Comparison of ENCODE assay signal across 20 mouse cellular contexts in the genomic region with DNA sequence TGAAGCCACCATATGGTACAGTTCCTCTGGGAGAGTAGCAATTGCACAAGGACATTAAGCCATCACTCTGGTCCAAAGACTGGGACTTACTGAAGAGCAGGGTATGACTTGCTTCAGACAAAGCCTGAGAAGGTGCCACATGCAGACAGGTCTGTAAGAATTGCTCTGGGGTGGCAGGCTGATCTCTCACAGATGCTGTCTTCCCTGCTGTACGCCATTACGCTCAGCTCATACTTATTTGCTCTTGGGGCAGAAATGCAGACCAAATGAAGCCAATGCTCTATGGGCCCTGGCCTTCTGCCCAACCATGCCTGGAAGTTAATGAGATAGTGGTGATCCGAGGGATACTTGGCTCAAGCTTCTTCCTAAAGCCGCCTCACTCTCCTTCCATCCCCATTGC. TPM values are rescaled to one million over a fixed set of nuclear protein-coding genes. Genes with fewer than 3 reads are reported as not detected.
DNase-seq lines count a peak whose midpoint lies in the region; ATAC-seq and TF ChIP-seq lines count a peak whose summit lies in the region.
"Had no signal": no experiment of that assay in that cellular context is flagged by ENCODE, and none has a peak within 500 bp of the region (broad histone marks: within the 10 kb centered on the region; RNA-seq: fewer than 3 reads in every experiment).

No protein-coding gene starts in this region.

- H3K4me1 ChIP-seq in kidney, embryonic 14.5 days (ENCODE audit: control insufficient read depth, insufficient read depth, low read length): peaks cover 26% of the 10 kb centered on the region
- H3K4me1 ChIP-seq in neural tube, embryonic 13.5 days (replicated peaks): peaks cover 60% of the 10 kb centered on the region
- H3K4me1 ChIP-seq in neural tube, embryonic 15.5 days: peaks cover 41% of the 10 kb centered on the region
- H3K4me1 ChIP-seq in hindbrain, postnatal 0 days (ENCODE audit: insufficient read depth, low read length): peaks cover 37% of the 10 kb centered on the region

- 87% methylated on average over 4 of the region's 4 CpGs for WGBS in kidney, embryonic 14.5 days
- 81% methylated on average over 4 of the region's 4 CpGs for WGBS in neural tube, embryonic 13.5 days
- WGBS in neural tube, embryonic 15.5 days: 74% methylated on average over 4 of the region's 4 CpGs
- 41% methylated on average over 4 of the region's 4 CpGs for WGBS in hindbrain, postnatal 0 days

- no peak overlapping the region for H3K4me3 ChIP-seq in kidney, embryonic 14.5 days (ENCODE audit: low read length)
- H3K4me3 ChIP-seq in neural tube, embryonic 13.5 days: no peak overlapping the region
- H3K4me3 ChIP-seq in neural tube, embryonic 15.5 days (replicated peaks): no peak overlapping the region
- no peak overlapping the region for H3K4me3 ChIP-seq in hindbrain, postnatal 0 days (ENCODE audit: low read length)
- H3K4me3 ChIP-seq: embryonic facial prominence, embryonic 13.5 days; left cerebral cortex, adult 2 months; limb, embryonic 13.5 days; midbrain, embryonic 10.5 days had no signal

- H3K4me2 ChIP-seq in kidney, embryonic 14.5 days (replicated peaks; ENCODE audit: low read depth, low read length): no peak overlapping the region
- no peak overlapping the region for H3K4me2 ChIP-seq in neural tube, embryonic 13.5 days
- no peak overlapping the region for H3K4me2 ChIP-seq in neural tube, embryonic 15.5 days
- H3K4me2 ChIP-seq in hindbrain, postnatal 0 days (ENCODE audit: low read depth, low read length): no peak overlapping the region
- H3K4me2 ChIP-seq: embryonic facial prominence, embryonic 13.5 days; limb, embryonic 13.5 days had no signal

- no peaks in the 10 kb centered on the region for H3K27me3 ChIP-seq in kidney, embryonic 14.5 days (ENCODE audit: control insufficient read depth, insufficient read depth, low read length)
- H3K27me3 ChIP-seq in neural tube, embryonic 13.5 days: no peaks in the 10 kb centered on the region
- no peaks in the 10 kb centered on the region for H3K27me3 ChIP-seq in neural tube, embryonic 15.5 days (replicated peaks)
- H3K27me3 ChIP-seq in hindbrain, postnatal 0 days (ENCODE audit: insufficient read depth, low read length): no peaks in the 10 kb centered on the region
- H3K27me3 ChIP-seq: embryonic facial prominence, embryonic 13.5 days; limb, embryonic 13.5 days had no signal

- DNase-seq in kidney, postnatal 25 days: peak; percentile 34 to 47
- peak; percentile 70 for DNase-seq in cerebellum, adult 9-10 months
- peak; percentile 74 for DNase-seq in hindbrain, postnatal 0 days (ENCODE audit: low spot score)
- DNase-seq in adrenal gland, postnatal 36 days: no peak
- DNase-seq in adrenal gland, adult 8-10 months: no peak
- DNase-seq: kidney, adult 9 months; liver, postnatal 0 days; thymus, postnatal 36 days had no signal

- no peak overlapping the region for H3K9ac ChIP-seq in kidney, embryonic 14.5 days (ENCODE audit: low read depth, low read length)
- H3K9ac ChIP-seq in neural tube, embryonic 13.5 days: no peak overlapping the region
- no peak overlapping the region for H3K9ac ChIP-seq in neural tube, embryonic 15.5 days (replicated peaks)
- no peak overlapping the region for H3K9ac ChIP-seq in hindbrain, postnatal 0 days (replicated peaks; ENCODE audit: low read length)
- H3K9ac ChIP-seq: embryonic facial prominence, embryonic 13.5 days; limb, embryonic 13.5 days; liver, postnatal 0 days had no signal

- no peak for ATAC-seq in kidney, embryonic 14.5 days (ENCODE audit: low FRiP score, low TSS enrichment)
- ATAC-seq in neural tube, embryonic 13.5 days (ENCODE audit: low read depth): no peak
- no peak for ATAC-seq in neural tube, embryonic 15.5 days (ENCODE audit: low FRiP score)
- ATAC-seq in hindbrain, postnatal 0 days: no peak
- ATAC-seq: liver, postnatal 0 days had no signal

- no peak for TF ChIP-seq CTCF in hindbrain, postnatal 0 days (IDR thresholded peaks at IDR 0.05; ENCODE audit: low read depth)

- no peaks in the 10 kb centered on the region for H3K9me3 ChIP-seq in kidney, embryonic 14.5 days (ENCODE audit: control insufficient read depth, low read length)
- H3K9me3 ChIP-seq in neural tube, embryonic 13.5 days: no peaks in the 10 kb centered on the region
- H3K9me3 ChIP-seq in neural tube, embryonic 15.5 days (replicated peaks): no peaks in the 10 kb centered on the region
- no peaks in the 10 kb centered on the region for H3K9me3 ChIP-seq in hindbrain, postnatal 0 days (ENCODE audit: low read length)
- H3K9me3 ChIP-seq: embryonic facial prominence, embryonic 13.5 days; limb, embryonic 13.5 days; midbrain, embryonic 10.5 days had no signal

- peaks cover 7% of the 10 kb centered on the region; the same call in 1 of the 2 replicates for H3K36me3 ChIP-seq in kidney, embryonic 14.5 days (ENCODE audit: control insufficient read depth, insufficient read depth, low read length)
- peaks cover 6% of the 10 kb centered on the region for H3K36me3 ChIP-seq in neural tube, embryonic 13.5 days
- H3K36me3 ChIP-seq in neural tube, embryonic 15.5 days: 0 out of 2 replicates have a peak, but pooled peaks cover 2% of the 10 kb centered on the region
- H3K36me3 ChIP-seq in hindbrain, postnatal 0 days (ENCODE audit: insufficient read depth, low read length): no peaks in the 10 kb centered on the region

- H3K27ac ChIP-seq in kidney, embryonic 14.5 days (ENCODE audit: low read depth, low read length): no peak overlapping the region
- peak overlapping the region; percentile 54; the same call in 1 of the 2 replicates for H3K27ac ChIP-seq in neural tube, embryonic 13.5 days (replicated peaks)
- H3K27ac ChIP-seq in neural tube, embryonic 15.5 days (replicated peaks): no peak overlapping the region
- H3K27ac ChIP-seq in hindbrain, postnatal 0 days: peak overlapping the region; percentile 68
- H3K27ac ChIP-seq: embryonic facial prominence, embryonic 13.5 days; left cerebral cortex, adult 2 months; limb, embryonic 13.5 days; midbrain, embryonic 10.5 days had no signal

RNA-seq across cellular contexts. Expression of a gene that starts 22.4 kb away (rescaled TPM):
- polyA plus RNA-seq in kidney, embryonic 14.5 days (2014; fragmentation: Nextera tagmentation; extraction: Ambion mirVana): 3.3 and 4.8 TPM in 2 replicates
- 3.5 and 4.7 TPM in 2 replicates for polyA plus RNA-seq in neural tube, embryonic 13.5 days (2015; fragmentation: Nextera tagmentation; extraction: Ambion mirVana)
- polyA plus RNA-seq in neural tube, embryonic 15.5 days (2015; fragmentation: Nextera tagmentation; extraction: Ambion mirVana): 3.8 and 5.7 TPM in 2 replicates
- 6.7 and 9.3 TPM in 2 replicates for total RNA-seq in hindbrain, postnatal 0 days (2014; rRNA removed)
- polyA plus RNA-seq in hindbrain, postnatal 0 days (2015; fragmentation: Nextera tagmentation; extraction: Ambion mirVana): 1.2 and 1.5 TPM in 2 replicates
- total RNA-seq in adrenal gland, postnatal 36 days (2021): 1 to 10 TPM; 4.7 to 7.7 TPM
- total RNA-seq in adrenal gland, adult 8-10 months (2022): 10 to 100 TPM in 1 of 4 experiments, 1 to 10 TPM in 3; 7.1 to 11.8 (median 9.0) TPM

RNA-seq across cellular contexts. Expression of a gene that starts 26.6 kb away (rescaled TPM):
- not detected in 2 replicates for polyA plus RNA-seq in kidney, embryonic 14.5 days (2014; fragmentation: Nextera tagmentation; extraction: Ambion mirVana)
- polyA plus RNA-seq in neural tube, embryonic 13.5 days (2015; fragmentation: Nextera tagmentation; extraction: Ambion mirVana): 0.17 and 0.28 TPM in 2 replicates
- polyA plus RNA-seq in neural tube, embryonic 15.5 days (2015; fragmentation: Nextera tagmentation; extraction: Ambion mirVana): 1.00 and 1.3 TPM in 2 replicates
- total RNA-seq in hindbrain, postnatal 0 days (2014; rRNA removed): 1.4 and 1.5 TPM in 2 replicates
- polyA plus RNA-seq in hindbrain, postnatal 0 days (2015; fragmentation: Nextera tagmentation; extraction: Ambion mirVana): 1.6 TPM in 2 replicates
- total RNA-seq in adrenal gland, postnatal 36 days (2021): not detected
- not detected for total RNA-seq in adrenal gland, adult 8-10 months (2022)
- total RNA-seq: MEL had no signal
- polyA plus RNA-seq: embryonic facial prominence, embryonic 13.5 days; forebrain, embryonic 11.5 days; heart, embryonic 14.5 days; limb, embryonic 13.5 days; liver, postnatal 0 days; midbrain, embryonic 10.5 days had no signal

RNA-seq across cellular contexts. Expression of a gene that starts 36.5 kb away (rescaled TPM):
- polyA plus RNA-seq in kidney, embryonic 14.5 days (2014; fragmentation: Nextera tagmentation; extraction: Ambion mirVana): 0.26 and 0.29 TPM in 2 replicates
- polyA plus RNA-seq in neural tube, embryonic 13.5 days (2015; fragmentation: Nextera tagmentation; extraction: Ambion mirVana): 0.72 and 0.95 TPM in 2 replicates
- polyA plus RNA-seq in neural tube, embryonic 15.5 days (2015; fragmentation: Nextera tagmentation; extraction: Ambion mirVana): 2.1 and 2.3 TPM in 2 replicates
- not detected in 2 replicates for total RNA-seq in hindbrain, postnatal 0 days (2014; rRNA removed)
- polyA plus RNA-seq in hindbrain, postnatal 0 days (2015; fragmentation: Nextera tagmentation; extraction: Ambion mirVana): 3.7 and 4.7 TPM in 2 replicates
- not detected for total RNA-seq in adrenal gland, postnatal 36 days (2021)
- total RNA-seq in adrenal gland, adult 8-10 months (2022): under 1 TPM in 3 of 4 experiments, not detected in 1; 0.27 to 0.83 (median 0.66) TPM
- total RNA-seq: common myeloid progenitor, adult 5-6 weeks; granulocyte monocyte progenitor cell, adult 5-6 weeks; MEL had no signal

Comparison
In these comparisons a context has a peak if more than half of its experiments do, and no peak if none do; other contexts are left out.
1. H3K27ac ChIP-seq: peak in neural tube, embryonic 13.5 days (single experiment) and hindbrain, postnatal 0 days (single experiment); none in kidney, embryonic 14.5 days (single experiment) and neural tube, embryonic 15.5 days (single experiment).
2. DNase-seq: peak in kidney, postnatal 25 days (2 of 2), cerebellum, adult 9-10 months (single experiment) and hindbrain, postnatal 0 days (single experiment); none in adrenal gland, postnatal 36 days (0 of 2) and adrenal gland, adult 8-10 months (single experiment).